Mouse (Mus musculus): ENCODE data around the gene Kazald1. TPM values are rescaled to one million over a fixed set of nuclear protein-coding genes. Genes with fewer than 3 reads are reported as not detected.

The Kazald1 gene
- polyA plus RNA-seq, 1 experiment from 2014 or later = 0.86 TPM

Other genes starting within 250 kb of the Kazald1 start
- 48.7 and 53.3 TPM in 2 replicates for gene Slf2, start 144.1 kb upstream of the Kazald1 start, polyA plus RNA-seq (2016; fragmentation: Nextera tagmentation; extraction: Ambion mirVana)
- 7.0 and 7.5 TPM in 2 replicates for gene Sema4g, start 86.1 kb upstream of the Kazald1 start, polyA plus RNA-seq (2016; fragmentation: Nextera tagmentation; extraction: Ambion mirVana)
- 23.5 and 23.9 TPM in 2 replicates for gene Twnk, start 69.6 kb upstream of the Kazald1 start, polyA plus RNA-seq (2016; fragmentation: Nextera tagmentation; extraction: Ambion mirVana)
- gene Mrpl43, start 68.8 kb upstream of the Kazald1 start, polyA plus RNA-seq (2016; fragmentation: Nextera tagmentation; extraction: Ambion mirVana) = 71.0 and 75.8 TPM in 2 replicates
- gene Lzts2, start 60.8 kb upstream of the Kazald1 start, polyA plus RNA-seq (2016; fragmentation: Nextera tagmentation; extraction: Ambion mirVana) = 48.7 and 51.4 TPM in 2 replicates
- 0.45 and 0.50 TPM in 2 replicates for gene Pdzd7, start 29.5 kb upstream of the Kazald1 start, polyA plus RNA-seq (2016; fragmentation: Nextera tagmentation; extraction: Ambion mirVana)
- gene Sfxn3, start 27.7 kb upstream of the Kazald1 start, polyA plus RNA-seq (2016; fragmentation: Nextera tagmentation; extraction: Ambion mirVana) = 30.3 and 30.4 TPM in 2 replicates
- gene Tlx1, start 75.4 kb downstream of the Kazald1 start, polyA plus RNA-seq (2016; fragmentation: Nextera tagmentation; extraction: Ambion mirVana) = 0.11 TPM in 1 of 2 replicates, not detected in the other
- not detected in 2 replicates for gene Lbx1, start 160.6 kb downstream of the Kazald1 start, polyA plus RNA-seq (2016; fragmentation: Nextera tagmentation; extraction: Ambion mirVana)